Mouse (Mus musculus) right cerebral cortex, adult 18-20 months (tissue): Measurements from ENCODE around the gene Wdr20.
"Not testable (repeated sequence)": the region's sequence is repeated elsewhere in the genome, so short reads cannot be mapped to it uniquely, and the experiment has no call there.

Experiments used
- DNase-seq: peaks from one replicate; pipeline ENCODE4 v3.0.0; 2022; ENCODE audit warnings: mixed read lengths

Wdr20 gene

GRCm38 (mm10) chr12:110714215-110714614, 23.5 kb upstream of the Wdr20 start:
- no peak for DNase-seq

- no peak for DNase-seq
These were observed 21.7 kb upstream of the Wdr20 start for GRCm38 (mm10) chr12:110716004-110716403.

DNA sequence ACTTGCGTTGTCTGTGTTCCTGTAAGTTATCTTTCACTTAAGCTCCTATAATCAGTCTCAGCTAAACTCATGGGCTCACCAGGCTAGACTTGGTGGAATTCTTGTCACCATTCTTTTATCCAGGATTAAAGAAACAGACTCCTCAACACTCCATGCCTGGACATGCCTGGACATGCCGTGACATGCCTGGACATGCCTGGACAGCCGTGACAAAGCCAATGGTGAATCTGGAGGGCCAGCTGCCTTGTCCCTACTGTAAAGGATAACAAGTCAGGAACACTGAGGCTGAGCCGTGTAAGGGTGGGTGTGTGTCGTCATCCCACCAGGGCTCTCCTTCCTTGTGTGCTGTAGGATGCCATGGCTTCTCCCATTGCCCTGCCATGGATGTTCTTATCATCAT, 12.7 kb upstream of the Wdr20 start:
- no peak for DNase-seq

GRCm38 (mm10) chr12:110725489-110725888, 12.3 kb upstream of the Wdr20 start:
- no peak for DNase-seq

DNA sequence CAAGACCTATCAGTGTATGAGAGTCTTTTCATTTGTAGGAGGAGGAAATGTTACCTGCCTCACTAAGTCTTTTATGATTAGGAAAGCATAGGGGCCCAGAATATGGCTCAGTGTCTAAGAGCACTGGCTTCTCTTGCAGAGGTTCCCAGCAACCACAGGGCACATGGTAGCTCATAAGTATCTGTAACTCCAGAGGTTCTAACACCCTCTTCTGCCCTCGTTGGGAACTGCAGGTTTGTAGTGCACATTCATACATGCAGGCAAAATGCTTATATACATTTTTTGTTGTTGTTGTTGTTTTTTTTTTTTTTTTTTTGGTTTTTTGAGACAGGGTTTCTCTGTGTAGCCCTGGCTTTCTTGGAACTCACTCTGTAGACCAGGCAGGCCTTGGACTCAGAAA, 11.3 kb upstream of the Wdr20 start:
- DNase-seq, result no peak

DNA sequence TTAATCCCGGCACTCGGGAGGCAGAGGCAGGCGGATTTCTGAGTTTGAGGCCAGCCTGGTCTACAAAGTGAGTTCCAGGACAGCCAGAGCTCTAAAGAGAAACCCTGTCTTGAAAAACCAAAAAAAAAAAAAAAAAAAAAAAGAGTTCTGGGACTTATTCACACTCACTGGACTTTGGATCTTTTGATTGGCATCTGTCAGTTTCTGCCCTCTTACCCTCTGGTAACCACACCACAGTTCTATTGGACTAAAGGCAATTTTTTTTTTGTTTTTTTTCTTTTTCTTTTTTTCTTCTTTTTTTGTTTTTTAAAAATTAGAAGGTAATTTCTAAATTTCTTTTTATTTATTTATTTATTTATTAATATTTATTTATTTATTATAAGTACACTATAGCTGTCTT, 4.5 kb upstream of the Wdr20 start:
- DNase-seq, result not testable (repeated sequence)

DNA sequence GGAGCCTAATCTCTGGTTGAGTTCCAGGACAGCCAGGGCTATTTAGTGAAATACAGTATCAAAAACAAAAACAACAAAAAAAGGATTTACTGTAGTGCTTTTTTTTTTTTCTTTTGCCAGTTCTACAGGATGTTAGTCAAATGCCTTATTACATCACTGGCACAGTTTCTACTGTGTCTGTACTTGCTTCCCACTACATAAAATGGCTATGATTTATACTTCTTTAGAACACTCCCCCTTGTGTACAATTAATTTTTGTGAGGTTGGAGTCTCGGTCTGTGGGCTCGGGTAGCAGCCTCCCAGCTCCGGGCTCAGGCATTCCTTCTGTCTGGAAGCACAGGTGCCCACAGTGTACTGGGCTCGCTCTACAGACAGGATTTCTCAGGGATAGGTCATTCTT, 1.1 kb upstream of the Wdr20 start:
- no peak for DNase-seq

DNA sequence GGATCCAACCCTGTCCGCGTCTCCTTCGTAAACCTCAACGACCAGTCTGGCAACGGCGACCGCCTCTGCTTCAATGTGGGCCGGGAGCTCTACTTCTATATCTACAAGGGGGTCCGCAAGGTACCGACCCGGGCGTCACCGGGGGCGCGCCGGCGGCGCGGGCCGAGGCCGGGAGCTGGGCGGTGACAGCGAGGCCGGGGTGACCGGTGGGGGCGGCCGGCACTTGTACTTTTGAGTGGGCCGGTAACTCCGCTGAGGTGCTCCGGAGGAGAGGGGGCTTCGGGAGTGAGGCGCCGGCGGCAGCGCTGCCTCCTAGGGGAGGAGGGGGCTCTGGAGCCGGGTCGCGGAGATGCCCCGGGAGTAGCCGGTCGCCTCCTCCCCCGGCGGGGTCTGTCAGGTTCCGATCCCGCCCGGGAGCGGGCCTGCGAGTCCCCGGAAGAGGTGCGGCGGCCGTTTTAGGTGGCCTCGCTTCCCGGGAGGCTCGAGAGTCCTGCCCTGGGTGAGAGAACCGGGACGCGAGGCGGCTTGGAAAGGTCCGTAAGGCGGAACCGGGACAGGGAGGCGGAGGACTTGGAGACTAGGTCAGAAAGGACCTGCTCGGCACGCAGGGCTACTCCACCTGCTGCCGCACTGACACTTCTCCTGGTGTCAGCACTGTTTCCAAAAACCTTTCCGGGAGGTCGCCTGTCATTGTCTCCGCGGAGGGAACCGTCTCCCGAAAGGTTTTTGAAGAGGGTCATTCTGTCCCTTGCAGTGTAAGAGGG, 596 bp downstream of the Wdr20 start:
- peak; percentile 23 for DNase-seq

GRCm38 (mm10) chr12:110750770-110751439, 13.2 kb downstream of the Wdr20 start:
- no peak for DNase-seq

- DNase-seq, result no peak
These were observed 15.0 kb downstream of the Wdr20 start for GRCm38 (mm10) chr12:110752703-110753102.

- no peak for DNase-seq
These were observed 16.2 kb downstream of the Wdr20 start for GRCm38 (mm10) chr12:110753976-110754375.

DNA sequence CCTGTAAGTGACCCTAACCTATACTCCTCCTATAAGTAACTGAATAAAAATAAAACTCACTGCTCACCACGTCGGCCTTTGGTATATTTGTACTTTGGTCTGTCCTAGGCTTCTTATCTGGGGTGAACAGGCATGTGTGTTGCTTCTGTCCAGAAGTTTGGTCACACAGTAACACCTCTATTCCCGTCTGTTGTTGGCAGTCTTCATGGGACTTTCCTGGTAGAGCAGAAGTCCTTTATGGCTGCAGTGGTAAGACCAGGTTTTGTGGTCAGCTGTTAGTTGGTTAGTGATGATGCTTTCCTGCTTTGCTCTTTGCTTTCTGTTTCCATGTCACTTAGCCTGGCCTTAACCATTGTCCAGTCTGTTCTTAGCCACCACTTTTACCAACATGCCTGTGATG, 19.4 kb downstream of the Wdr20 start:
- no peak for DNase-seq

DNA sequence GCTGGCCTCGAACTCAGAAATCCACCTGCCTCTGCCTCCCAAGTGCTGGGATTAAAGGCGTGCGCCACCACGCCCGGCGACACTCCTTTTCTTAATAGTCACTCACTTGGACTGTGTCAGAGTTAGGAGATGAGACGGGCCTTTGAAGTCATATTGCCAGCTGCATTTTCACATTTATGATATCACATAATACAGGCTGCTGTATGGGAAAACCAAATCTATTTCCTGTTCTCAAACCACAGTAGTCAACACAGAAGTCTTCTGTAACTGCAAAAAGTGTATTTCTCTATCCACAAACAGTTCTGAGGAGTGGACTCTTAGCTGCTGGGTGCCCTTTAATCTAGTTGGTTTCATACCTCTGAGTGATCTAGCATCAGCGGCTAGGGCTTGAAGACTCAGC, 21.2 kb downstream of the Wdr20 start:
- no peak for DNase-seq

DNA sequence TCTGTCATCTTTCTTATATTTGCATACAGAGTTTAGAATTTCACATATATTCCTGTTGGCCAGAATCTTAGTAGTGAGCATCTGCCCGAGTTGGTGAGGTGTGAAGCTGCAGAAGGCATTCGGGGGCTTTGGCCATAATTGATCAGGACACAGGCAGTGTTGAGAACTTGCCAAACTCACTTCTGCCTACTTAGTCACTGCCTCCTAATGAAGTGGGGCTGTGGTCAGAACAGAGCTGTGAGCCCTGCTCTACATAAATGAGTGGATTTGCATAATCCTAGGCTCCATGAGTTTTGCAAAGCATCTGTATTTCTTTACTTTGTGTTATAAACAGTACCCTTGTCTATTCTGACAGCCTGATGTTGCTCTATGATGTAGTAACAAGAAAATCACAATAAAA, 24.6 kb downstream of the Wdr20 start:
- DNase-seq, result no peak

DNA sequence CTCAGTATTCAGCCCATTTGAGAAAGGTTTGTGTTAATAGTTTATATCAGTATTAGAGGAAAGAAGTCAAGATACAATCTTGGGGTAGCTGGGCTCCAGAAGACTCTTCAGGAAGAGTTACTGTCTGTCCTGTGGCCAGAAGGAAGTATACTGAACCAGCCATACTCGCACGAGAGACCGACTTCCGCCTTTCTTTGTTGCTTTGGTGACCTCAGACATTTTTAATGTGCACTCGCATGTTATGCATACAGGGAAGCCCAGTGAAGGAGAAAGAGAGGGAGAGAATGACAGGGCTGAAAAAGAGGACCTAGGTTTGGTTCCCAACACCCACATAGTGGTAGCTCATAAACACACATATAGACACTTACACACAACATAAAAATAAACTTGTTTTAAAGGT, 26.8 kb downstream of the Wdr20 start:
- no peak for DNase-seq

- no peak for DNase-seq
These were observed 30.8 kb downstream of the Wdr20 start for GRCm38 (mm10) chr12:110768562-110768961.

DNA sequence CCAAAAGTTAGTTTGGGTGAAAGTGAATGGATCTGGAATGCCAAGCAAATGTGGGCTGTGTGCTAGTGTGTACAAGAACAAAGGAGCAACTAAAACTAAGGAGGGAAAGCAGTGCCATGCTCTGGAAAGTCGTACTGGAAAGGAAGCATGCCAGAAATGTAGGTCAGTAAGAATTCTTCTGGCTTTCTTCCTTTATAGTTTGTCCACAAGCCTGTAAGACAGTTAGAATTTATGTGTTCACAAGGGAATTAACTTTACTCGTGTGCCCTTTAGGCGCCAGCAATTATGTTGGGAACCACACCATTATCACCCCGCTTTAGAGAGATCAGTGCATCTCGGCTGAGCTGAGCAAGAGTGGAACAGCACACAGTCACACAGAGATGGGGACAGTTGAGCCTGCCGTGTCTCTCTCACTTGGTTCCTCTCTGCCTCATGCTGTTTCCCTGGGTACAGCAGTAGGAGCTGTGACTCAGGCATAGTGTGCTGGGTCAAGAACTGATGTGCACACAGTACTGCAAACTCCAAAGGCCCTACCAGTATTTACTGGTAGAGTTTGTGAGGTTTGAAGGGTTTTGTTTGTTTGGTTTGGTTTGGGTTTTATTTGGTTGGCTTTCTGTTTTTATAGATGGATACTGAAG, 32.0 kb downstream of the Wdr20 start:
- DNase-seq, result no peak

DNA sequence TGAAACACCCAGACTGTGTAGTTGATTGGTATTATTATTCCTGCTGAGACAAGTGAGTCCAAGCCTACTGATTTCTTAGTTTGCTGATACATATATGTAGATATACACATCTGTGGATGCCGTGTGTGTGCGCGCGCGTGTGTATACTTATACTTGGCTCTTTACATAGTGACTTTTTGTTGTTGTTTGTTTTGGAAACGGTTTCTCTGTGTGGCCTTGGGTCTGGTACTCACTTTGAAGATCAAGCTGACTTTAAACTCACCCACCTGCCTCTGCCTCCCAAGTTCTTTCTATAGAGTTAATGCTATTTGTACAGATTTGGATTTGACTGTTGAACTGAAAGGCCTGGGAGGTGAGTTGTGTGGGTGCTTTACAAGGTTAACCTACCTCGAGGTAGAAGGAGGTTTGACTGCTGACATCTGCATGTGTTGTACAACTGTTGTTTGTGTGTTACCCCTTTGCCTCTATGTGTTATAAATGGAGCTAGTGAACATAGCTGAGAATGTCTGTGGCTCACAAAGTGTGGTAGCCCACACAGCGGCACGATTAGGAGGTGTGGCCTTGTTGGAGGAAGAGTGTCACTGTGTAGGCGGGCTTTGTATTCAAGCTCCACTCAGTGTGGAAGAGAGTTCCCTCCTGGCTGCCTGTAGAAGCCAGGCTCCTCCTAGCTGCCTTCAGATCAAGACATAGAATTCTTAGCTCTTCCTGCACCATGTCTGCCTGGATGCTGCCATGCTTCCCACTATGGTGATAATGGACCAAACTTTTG, 32.9 kb downstream of the Wdr20 start:
- DNase-seq, result peak; percentile 56

DNA sequence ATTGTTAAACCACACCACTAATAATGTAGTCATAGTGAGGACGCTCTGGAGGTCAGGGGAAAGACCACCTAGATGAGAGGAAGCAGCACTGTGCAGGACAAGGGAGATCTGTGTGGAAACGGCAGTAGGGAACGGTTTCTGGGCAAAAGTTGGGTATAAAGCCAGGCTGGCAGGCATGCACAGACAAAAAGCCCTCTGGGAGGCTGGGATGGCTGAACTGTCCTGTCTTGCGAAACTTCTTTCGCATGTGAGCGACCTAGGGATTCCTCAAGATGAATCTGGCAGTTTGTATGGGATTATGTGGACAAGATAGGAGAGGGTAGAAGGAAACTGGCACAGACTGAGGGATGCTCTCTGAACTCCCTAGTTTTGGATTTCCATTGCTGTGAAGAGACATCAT, 34.2 kb downstream of the Wdr20 start:
- no peak for DNase-seq

GRCm38 (mm10) chr12:110775628-110776426, 38.1 kb downstream of the Wdr20 start:
- DNase-seq, result no peak

DNA sequence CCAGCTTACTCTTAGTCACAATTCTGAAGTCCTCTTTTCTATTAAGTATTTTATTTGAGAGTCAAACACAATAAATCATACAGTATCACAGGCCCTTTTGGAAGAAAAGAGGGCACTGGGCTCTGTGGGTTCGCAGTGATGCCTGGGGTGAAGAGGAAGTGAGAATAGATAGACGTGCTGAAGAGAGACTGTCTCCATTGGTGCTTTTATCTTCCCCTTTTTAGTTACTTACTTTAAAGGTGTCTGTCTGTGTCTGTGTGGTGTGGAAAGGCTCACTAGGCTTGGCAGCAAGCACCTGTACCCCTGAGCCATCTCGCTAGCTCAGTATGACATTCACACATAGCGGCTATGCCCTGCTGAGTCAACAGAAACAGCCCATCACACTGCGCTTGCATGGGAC, 40.1 kb downstream of the Wdr20 start:
- DNase-seq, result no peak

DNA sequence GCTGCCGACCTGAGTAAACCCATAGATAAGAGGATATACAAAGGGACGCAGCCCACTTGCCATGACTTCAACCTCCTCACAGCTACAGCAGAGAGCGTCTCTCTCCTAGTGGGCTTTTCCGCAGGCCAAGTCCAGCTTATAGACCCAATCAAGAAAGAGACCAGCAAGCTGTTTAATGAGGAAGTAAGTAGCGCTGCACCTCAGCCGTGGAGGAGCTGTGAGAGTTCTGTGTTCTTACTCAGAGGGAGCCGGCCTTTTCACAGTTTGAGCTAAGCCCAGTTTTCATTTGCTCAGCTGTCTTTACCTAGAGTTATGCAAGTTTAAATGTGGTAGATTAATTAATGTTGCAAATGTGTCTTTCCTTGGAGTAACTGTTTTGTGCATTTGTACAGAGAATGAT, 41.6 kb downstream of the Wdr20 start:
- no peak for DNase-seq

GRCm38 (mm10) chr12:110781181-110781580, 43.4 kb downstream of the Wdr20 start:
- DNase-seq, result peak; percentile 54
